Mouse (Mus musculus): ENCODE results near the gene Prss16.

Prss16 gene

DNA sequence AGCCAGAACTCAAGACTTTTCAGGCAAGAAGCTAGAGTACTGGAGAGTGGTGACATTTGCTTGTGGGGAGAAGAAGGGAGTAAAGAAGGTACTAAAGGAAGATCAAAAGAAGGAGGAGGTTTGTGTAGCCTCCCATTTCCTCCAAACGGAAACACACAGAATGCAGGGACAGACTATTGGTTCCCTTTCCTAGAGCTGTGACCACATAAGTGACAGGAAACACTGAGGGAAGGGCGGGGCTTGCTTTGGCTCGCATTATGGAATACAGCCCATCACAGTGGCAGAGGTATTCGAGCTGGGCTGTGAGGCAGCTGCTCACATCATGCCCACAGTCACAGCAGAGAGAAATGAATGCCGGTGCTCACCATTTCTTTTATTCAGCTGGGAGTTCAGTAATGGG, 7.7 kb downstream of the Prss16 start:
- Histone ChIP-seq H3K36me3 (ENCODE audit: control insufficient read depth, insufficient read depth, low read length, poor library complexity, severe bottlenecking) (no peaks in the 10 kb centered on the region), H3K27me3 (ENCODE audit: control insufficient read depth, insufficient read depth, low read length, poor library complexity, severe bottlenecking) (peaks cover 3% of the 10 kb centered on the region; the same call in 1 of the 2 replicates)
- peak; percentile 32 for DNase-seq (ENCODE audit: low read depth, low spot score)

DNA sequence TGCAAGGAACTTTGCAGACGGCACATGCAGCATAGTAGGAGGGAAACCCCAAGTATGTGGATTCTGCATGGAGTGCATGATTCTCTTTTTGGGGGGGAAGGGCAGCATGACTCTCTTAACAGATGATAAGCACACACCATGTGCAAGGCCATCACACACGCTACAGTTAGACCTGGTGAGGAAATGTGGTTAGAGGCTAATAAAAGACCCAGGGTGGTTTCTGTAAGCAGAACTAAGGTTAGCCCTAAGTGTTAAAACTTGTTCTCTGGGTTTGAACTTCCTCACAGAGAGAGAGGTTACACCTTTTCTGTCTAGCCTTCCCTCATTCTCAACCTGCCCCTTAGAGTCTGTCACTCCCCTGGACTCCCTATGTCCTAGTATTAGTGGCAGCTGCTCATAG, 8.2 kb downstream of the Prss16 start:
- H3K36me3 ChIP-seq (ENCODE audit: control insufficient read depth, insufficient read depth, low read length, poor library complexity, severe bottlenecking), result no peaks in the 10 kb centered on the region
- peak; percentile 55 for DNase-seq (ENCODE audit: low read depth, low spot score)
- H3K27me3 ChIP-seq (ENCODE audit: control insufficient read depth, insufficient read depth, low read length, poor library complexity, severe bottlenecking), result peaks cover 3% of the 10 kb centered on the region; the same call in 1 of the 2 replicates

DNA sequence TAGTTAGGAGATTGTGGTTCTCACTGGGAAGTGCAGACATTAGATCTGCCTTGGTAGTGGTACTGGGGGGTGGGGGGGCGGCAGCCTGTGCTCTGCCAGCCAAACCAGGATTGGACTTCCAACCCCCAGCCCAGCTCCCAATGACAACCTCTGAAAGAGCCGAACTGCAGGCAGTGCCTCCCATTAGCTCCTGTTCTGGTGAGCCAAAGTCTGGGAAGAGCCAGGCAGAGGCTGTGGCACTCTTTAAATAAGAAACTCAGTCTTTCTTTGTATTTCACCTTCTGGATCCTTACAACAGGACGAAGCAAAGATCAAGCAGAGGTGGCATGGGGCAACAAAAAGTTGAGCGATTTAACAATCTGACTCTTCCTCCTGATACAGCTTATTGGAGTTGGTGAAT, 10.4 kb downstream of the Prss16 start:
- no peak for DNase-seq (ENCODE audit: low read depth, low spot score)
- H3K36me3 ChIP-seq (ENCODE audit: control insufficient read depth, insufficient read depth, low read length, poor library complexity, severe bottlenecking), result no peaks in the 10 kb centered on the region
- peaks cover 3% of the 10 kb centered on the region; the same call in 1 of the 2 replicates for H3K27me3 ChIP-seq (ENCODE audit: control insufficient read depth, insufficient read depth, low read length, poor library complexity, severe bottlenecking)

DNA sequence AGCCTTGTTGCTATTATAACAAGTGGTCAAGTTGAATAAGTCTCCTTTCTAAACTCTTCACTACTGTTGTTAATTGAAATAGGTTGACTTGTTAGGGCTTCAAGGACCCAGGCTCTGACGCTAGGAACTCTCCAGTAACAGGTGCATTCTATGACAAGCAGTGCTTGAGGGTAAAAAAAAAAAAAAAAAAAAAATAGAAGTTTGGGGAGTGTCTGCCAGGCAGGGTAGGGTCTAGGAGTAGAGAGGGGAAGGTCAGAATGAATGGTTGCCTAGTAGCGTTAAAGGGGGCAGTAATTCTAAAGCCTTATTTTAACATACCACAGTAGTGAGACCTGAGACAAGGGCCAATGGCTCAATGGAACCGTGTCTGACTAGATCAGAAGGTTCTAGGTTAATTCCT, 11.1 kb downstream of the Prss16 start:
- DNase-seq (ENCODE audit: low read depth, low spot score), result no peak
- Histone ChIP-seq H3K27me3 (ENCODE audit: control insufficient read depth, insufficient read depth, low read length, poor library complexity, severe bottlenecking) (peaks cover 3% of the 10 kb centered on the region; the same call in 1 of the 2 replicates), H3K36me3 (ENCODE audit: control insufficient read depth, insufficient read depth, low read length, poor library complexity, severe bottlenecking) (no peaks in the 10 kb centered on the region)

DNA sequence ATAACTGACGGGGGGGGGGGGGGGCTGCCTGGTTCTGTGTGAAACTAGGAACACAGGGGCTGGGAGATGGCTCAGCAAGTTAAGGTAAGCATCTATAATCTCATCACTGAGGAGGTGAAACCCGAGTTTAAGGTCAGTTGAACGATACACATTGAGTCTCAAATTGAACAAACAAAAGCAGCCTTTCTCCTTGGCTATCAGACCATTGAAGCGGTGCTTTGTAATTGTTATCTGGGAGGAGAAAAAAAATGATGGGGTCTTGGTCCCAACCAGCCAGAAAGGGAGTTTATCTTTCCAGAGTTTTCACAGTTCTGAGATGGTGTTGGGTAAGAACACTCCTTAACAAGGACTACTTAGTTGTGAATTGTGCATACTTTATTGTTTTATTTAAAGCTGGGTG, 11.7 kb downstream of the Prss16 start:
- Histone ChIP-seq H3K36me3 (ENCODE audit: control insufficient read depth, insufficient read depth, low read length, poor library complexity, severe bottlenecking) (no peaks in the 10 kb centered on the region), H3K27me3 (ENCODE audit: control insufficient read depth, insufficient read depth, low read length, poor library complexity, severe bottlenecking) (peaks cover 3% of the 10 kb centered on the region; the same call in 1 of the 2 replicates)
- DNase-seq (ENCODE audit: low read depth, low spot score), result no peak

DNA sequence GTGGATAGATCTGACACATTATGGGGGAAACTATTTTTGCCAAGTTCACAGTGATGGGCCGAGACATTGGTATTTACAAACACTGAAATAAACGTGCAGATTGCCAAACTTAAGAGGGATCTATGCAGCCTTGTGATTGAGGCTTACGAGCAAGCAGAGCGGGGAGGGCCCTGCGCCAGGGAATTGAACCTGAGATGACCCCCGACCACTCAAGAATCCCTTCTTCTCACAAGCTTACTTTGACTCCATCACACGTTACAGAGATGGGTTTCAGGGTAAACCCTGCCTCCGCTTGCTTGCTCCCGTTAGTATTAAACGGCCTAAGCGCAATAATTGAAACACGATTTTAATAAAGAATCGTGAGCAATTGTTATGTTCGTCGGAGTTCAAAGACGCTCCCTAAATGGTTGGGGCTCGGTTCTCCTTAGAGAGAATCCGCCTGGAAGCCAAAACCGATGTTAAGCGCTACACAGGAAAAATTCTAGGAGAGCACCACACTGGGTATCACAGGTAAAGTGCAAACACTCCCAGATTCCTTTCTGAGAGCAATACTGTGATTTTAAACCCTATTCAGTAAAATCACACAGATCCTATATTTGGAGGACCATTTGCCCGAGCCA, 12.2 kb downstream of the Prss16 start:
- no peaks in the 10 kb centered on the region for H3K36me3 ChIP-seq (ENCODE audit: control insufficient read depth, insufficient read depth, low read length, poor library complexity, severe bottlenecking)
- DNase-seq (ENCODE audit: low read depth, low spot score), result no peak

DNA sequence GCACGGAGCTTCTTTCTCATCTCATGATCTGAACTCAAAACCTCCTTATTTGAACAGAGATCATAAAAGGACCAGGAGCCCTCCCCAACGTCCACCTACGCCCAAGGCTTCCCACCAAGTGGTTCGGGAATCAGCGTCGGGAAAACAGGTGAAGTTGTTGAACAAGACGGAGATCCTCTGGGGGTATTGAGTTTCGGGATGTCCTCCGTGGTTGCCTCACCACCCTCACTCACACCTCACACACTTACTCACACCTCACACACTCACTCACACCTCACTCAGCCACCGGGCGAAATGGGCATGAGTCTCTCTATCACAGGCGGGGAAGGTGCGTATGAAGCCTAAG, 12.7 kb downstream of the Prss16 start:
- peak; percentile 20 for DNase-seq (ENCODE audit: low read depth, low spot score)
- Histone ChIP-seq H3K27me3 (ENCODE audit: control insufficient read depth, insufficient read depth, low read length, poor library complexity, severe bottlenecking) (peaks cover 3% of the 10 kb centered on the region; the same call in 1 of the 2 replicates), H3K36me3 (ENCODE audit: control insufficient read depth, insufficient read depth, low read length, poor library complexity, severe bottlenecking) (no peaks in the 10 kb centered on the region)

More for the DNA sequence above, 12.2 kb downstream of the Prss16 start:
- peaks cover 3% of the 10 kb centered on the region; the same call in 1 of the 2 replicates for H3K27me3 ChIP-seq (ENCODE audit: control insufficient read depth, insufficient read depth, low read length, poor library complexity, severe bottlenecking)

DNA sequence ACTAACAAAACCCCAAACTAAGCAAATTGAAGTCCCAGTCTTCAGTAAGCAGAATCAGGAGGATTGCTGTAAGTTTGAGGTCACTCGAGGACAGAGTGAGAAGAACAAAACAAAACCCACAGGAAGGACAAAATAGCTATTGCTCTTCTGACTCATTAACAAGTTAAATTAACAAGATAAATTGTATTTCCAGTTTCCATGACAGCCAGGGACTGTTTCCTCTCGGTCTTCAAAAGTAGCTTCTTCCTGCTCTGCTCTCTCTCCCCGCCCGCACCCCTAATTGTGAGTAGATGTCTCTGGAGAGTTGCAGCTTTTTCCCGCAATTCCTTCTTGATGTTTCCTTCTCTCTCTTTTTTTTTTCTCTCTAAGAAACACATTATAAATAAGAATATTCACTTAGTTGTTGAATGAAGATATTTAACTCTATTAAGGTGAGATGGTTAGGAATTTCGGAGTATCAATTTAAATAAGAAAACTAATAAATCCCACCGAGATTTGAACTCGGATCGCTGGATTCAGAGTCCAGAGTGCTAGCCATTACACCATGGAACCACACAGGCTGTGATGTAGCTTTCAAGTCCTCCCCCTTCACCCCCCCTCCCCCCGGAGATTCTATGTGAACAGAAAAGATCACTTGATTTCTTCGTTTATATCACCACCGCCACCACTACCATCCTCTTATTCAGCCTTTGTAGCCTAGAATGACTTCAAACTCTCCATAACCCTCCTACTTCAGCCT, 13.3 kb downstream of the Prss16 start:
- peak; percentile 67 for DNase-seq (ENCODE audit: low read depth, low spot score)

DNA sequence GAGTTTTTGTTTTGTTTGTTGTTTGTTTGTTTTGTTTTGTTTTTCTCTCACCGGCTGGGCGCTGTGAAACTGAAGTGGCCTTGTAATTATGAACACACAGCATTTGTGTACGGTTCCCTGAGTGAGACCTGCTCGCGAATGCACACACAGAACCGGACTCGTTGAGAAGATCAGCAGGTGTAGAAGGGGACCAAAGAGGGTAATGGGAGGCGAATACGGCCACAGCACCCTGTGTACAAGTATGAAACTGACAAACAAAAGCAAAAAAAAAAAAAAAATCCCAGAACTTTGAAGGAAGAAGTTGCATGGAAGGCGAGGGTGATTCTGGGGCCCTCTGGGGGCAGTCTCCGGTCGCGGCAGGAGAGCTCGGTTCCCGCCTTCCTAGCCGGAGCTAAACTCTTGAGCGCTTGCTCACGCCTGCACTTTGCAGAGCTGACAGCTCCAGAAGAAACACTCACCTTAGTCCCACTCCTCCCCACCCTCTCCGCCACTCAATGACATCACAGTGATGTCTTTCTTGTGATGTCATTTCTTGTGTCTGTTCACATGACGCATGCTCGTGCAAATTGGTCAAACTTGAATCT, 14.1 kb downstream of the Prss16 start:
- H3K27me3 ChIP-seq (ENCODE audit: control insufficient read depth, insufficient read depth, low read length, poor library complexity, severe bottlenecking), result peaks cover 3% of the 10 kb centered on the region; the same call in 1 of the 2 replicates
- H3K36me3 ChIP-seq (ENCODE audit: control insufficient read depth, insufficient read depth, low read length, poor library complexity, severe bottlenecking), result no peaks in the 10 kb centered on the region
- DNase-seq (ENCODE audit: low read depth, low spot score), result peak; percentile 74

More for the DNA sequence above, 13.3 kb downstream of the Prss16 start:
- Histone ChIP-seq H3K36me3 (ENCODE audit: control insufficient read depth, insufficient read depth, low read length, poor library complexity, severe bottlenecking) (no peaks in the 10 kb centered on the region), H3K27me3 (ENCODE audit: control insufficient read depth, insufficient read depth, low read length, poor library complexity, severe bottlenecking) (peaks cover 3% of the 10 kb centered on the region; the same call in 1 of the 2 replicates)

DNA sequence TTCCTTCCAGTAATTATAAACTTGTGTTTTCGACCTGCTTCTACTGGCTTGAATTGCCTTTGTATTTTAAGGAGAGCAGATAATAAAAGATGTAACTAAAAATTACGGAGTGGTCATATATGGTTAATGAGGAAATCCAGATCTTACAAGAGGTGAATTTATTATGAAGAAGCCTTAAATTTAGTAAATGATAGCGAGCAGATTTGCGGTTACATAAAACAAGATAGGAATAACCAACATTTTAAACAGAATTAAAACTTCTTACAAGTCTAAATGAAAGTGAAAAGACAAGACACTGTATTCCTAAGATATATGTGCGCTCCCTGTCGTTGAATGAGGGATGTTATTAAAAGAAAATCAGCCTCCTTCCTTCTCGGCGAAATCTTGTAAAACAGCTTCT, 14.6 kb downstream of the Prss16 start:
- peak; percentile 19 for DNase-seq (ENCODE audit: low read depth, low spot score)
- peaks cover 3% of the 10 kb centered on the region; the same call in 1 of the 2 replicates for H3K27me3 ChIP-seq (ENCODE audit: control insufficient read depth, insufficient read depth, low read length, poor library complexity, severe bottlenecking)
- no peaks in the 10 kb centered on the region for H3K36me3 ChIP-seq (ENCODE audit: control insufficient read depth, insufficient read depth, low read length, poor library complexity, severe bottlenecking)

DNA sequence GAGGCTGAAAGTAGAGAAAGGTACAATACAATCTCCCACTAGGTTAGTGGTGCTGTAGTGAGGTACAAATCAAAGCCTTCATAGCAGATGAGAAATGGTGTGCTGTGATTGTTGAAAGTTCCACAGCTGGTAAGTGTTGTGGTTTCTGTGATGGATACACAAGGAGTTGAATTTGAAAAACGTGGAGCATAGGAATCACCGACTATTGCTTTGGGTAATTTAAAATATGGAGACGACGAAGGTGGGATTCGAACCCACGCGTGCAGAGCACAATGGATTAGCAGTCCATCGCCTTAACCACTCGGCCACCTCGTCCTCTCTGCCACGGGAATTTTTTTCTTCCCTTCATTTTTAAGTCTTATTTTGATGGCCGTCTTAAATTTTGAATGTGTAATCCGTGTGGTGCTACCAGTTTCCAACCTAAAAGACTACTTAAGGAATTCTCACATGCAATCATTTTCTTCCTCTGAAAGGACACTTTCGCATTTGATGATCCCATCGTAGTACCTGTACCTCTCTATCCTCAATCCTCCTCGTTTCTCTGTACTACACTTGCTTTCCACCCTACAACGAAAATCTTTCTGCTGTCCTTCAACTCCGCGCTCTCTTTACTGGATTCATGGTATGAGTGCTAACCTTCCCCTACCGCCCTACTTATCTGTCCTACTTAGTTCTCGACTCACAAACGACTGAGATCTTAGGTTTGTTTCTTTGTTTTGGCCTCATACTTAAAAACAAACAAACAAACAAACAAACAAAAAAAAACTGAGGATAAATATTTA, 15.4 kb downstream of the Prss16 start:
- peak; percentile 44 for DNase-seq (ENCODE audit: low read depth, low spot score)
- no peaks in the 10 kb centered on the region for H3K36me3 ChIP-seq (ENCODE audit: control insufficient read depth, insufficient read depth, low read length, poor library complexity, severe bottlenecking)
- H3K27me3 ChIP-seq (ENCODE audit: control insufficient read depth, insufficient read depth, low read length, poor library complexity, severe bottlenecking), result peaks cover 3% of the 10 kb centered on the region; the same call in 1 of the 2 replicates

DNA sequence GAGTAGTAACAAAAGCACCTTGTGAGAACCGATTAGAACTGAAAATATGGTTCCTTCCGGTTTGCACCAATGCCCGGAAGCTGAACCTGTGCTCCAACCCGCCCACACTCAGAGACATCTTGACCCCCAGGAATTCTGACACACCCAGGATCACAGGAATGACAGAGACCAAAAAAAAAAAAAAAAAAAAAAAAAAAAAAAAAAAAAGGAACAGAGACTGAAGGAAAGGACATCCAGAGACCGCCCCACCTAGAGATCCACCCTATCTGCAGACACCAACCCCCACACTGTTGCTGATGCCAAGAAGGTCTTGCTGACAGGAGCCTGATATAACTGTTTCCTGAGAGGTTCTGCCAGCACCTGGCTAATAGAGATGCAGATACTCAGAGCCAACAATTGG, 17.0 kb downstream of the Prss16 start:
- no peak for DNase-seq (ENCODE audit: low read depth, low spot score)
- Histone ChIP-seq H3K36me3 (ENCODE audit: control insufficient read depth, insufficient read depth, low read length, poor library complexity, severe bottlenecking) (no peaks in the 10 kb centered on the region), H3K27me3 (ENCODE audit: control insufficient read depth, insufficient read depth, low read length, poor library complexity, severe bottlenecking) (no peaks in the 10 kb centered on the region; the same call in 1 of the 2 replicates)

DNA sequence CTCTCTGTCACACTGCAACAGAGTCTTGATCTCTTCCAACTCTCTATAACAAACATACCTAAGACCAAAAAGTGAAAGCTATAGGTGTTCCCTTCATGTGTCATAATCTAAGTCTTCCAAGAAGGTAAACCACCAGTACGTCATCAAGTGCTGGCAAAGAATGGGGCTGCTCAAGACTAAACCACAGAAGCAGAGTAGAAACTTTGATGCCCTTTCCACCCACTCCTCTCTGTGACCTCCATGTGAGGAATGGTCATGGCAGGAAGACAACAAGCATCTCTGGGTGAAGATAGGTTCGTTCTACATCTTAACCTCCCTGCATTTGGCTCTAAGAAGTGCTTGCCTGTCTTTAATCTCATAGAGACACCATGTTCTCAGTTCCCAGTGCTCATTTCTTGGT, 25.1 kb downstream of the Prss16 start:
- Histone ChIP-seq H3K36me3 (ENCODE audit: control insufficient read depth, insufficient read depth, low read length, poor library complexity, severe bottlenecking) (no peaks in the 10 kb centered on the region), H3K27me3 (ENCODE audit: control insufficient read depth, insufficient read depth, low read length, poor library complexity, severe bottlenecking) (no peaks in the 10 kb centered on the region; the same call in 1 of the 2 replicates)
- DNase-seq (ENCODE audit: low read depth, low spot score), result no peak

DNA sequence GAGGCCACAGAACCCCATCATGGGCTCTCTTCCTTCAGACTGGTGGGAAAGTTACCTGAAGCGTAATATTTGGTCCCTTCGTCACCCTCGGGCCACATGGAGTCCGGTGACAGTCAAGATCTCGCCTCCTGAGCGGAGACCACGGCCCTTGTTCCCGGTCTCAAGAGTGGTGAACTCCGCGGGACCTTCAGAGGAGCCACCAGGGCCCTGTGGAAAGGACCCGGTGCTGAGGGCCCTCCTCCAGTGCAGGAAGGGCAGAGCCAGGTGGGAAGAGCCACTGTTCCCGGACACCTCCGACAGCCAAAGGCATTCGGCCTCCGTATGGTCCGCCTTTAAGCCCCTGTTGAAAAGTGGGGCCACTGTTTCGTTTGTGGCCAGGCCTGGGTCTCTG, 27.7 kb downstream of the Prss16 start:
- Histone ChIP-seq H3K36me3 (ENCODE audit: control insufficient read depth, insufficient read depth, low read length, poor library complexity, severe bottlenecking) (no peaks in the 10 kb centered on the region), H3K27me3 (ENCODE audit: control insufficient read depth, insufficient read depth, low read length, poor library complexity, severe bottlenecking) (no peaks in the 10 kb centered on the region; the same call in 1 of the 2 replicates)
- DNase-seq (ENCODE audit: low read depth, low spot score), result no peak
